Mouse (Mus musculus) bone marrow macrophage, adult 2 months (primary cell): ENCODE measurements around the gene Galc. TPM values are rescaled to one million over a fixed set of nuclear protein-coding genes. Genes with fewer than 3 reads are reported as not detected.
A peak's percentile ranks its signal among the peaks of the same experiment; 100 is the strongest.

Source experiments
- H3K27ac ChIP-seq: 2 replicates; pipeline ENCODE4 v1.5.1; 2012; ENCODE audit warnings: low read depth, low read length; ENCODE audit not compliant: insufficient read depth
- H3K4me1 ChIP-seq: 2 replicates; pipeline ENCODE4 v1.6.1; 2012; ENCODE audit warnings: low read length; ENCODE audit not compliant: control insufficient read depth, insufficient read depth
- H3K4me3 ChIP-seq: 2 replicates; pipeline ENCODE4 v1.5.1; 2012; ENCODE audit warnings: mild to moderate bottlenecking, low read length, moderate library complexity; ENCODE audit not compliant: insufficient read depth
- CTCF ChIP-seq: IDR thresholded peaks from 2 replicates; pipeline ENCODE4 v1.5.1; 2012; ENCODE audit warnings: low read depth, mild to moderate bottlenecking, low read length, moderate library complexity
- POLR2A ChIP-seq: IDR thresholded peaks from 2 replicates; pipeline ENCODE4 v1.6.1; 2012; ENCODE audit warnings: mild to moderate bottlenecking, low read depth, low read length, borderline replicate concordance
- polyA plus RNA-seq: library from polyadenylated mRNA; stranded (reverse); fragments of >200 nt; gene quantifications from 2 replicates; pipeline ENCODE4 v1.2.4, GENCODE M21; 2012; ENCODE audit not compliant: missing spikeins, insufficient read depth, insufficient read length

The Galc gene
- polyA plus RNA-seq, 1 experiment = 99.3 TPM

DNA sequence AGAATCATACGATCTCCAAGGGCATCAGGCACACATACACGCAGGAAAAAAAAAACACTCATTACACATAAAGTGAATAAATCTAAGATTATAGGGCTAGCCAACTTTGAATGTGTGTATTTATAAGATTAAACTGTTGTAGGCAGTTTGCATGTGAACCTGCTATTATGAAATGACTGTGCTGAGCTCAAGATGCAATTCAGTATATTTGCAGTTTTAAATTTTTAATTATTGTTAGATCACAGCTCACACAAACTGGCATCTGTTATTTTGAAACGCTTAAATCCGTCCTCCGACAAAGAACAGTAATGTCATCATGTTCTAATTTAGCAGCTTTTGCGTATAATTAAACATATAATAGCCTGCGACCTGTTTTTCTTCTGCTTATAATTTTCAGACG is 21.7 kb upstream of the Galc start:
- Histone ChIP-seq H3K4me3 (no peak overlapping the region), H3K27ac (no peak overlapping the region)
- TF ChIP-seq CTCF (no peak), POLR2A (no peak)

DNA sequence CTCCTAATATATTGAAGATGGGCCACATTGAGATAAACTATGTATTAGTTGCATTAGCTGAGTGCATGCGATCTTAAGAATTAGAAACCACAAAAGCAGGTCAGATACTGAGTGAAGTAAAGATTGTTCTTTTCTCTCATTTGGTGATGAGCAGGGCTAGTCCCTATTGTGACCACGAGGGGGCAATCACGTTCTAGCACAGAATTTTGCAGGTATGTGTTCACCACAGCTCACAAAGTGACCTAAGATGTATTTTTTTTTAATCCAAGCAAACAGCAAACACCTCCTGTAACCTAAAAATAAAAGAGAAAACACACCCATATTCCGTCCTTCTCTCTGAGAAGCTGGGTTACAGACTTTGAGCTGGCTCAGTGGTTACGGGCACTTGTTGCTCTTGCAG is 21.3 kb upstream of the Galc start:
- Histone ChIP-seq H3K4me1 (peaks cover 38% of the 10 kb centered on the region), H3K27ac (no peak overlapping the region), H3K4me3 (no peak overlapping the region)
- no peak for TF ChIP-seq POLR2A

More for the DNA sequence above, 21.7 kb upstream of the Galc start:
- H3K4me1 ChIP-seq = peaks cover 38% of the 10 kb centered on the region

DNA sequence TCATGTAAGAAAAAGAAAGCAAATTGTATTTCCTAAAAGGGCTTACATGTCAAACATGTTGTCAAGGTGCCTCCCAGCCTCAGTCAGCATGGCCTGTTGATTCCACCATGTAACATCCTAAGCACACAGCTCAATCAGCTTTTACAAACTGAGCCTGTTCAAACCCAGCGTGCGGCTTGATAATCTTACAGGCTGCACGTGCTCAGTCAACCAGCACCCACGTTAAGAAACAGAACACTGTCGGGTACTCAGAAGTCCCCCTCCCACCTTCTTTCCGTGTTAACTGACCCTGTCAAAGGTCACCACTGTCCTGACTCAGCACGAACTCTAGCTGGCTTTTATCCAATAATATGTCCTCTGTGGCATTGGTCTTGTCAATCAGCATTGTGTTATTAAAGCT is 13.2 kb upstream of the Galc start:
- H3K4me3 ChIP-seq = no peak overlapping the region
- H3K27ac ChIP-seq = no peak overlapping the region
- TF ChIP-seq CTCF = no peak
- TF ChIP-seq POLR2A = no peak
- peaks cover 27% of the 10 kb centered on the region for H3K4me1 ChIP-seq

GRCm38 (mm10) chr12:98270810-98271566 is 11.7 kb upstream of the Galc start:
- Histone ChIP-seq H3K4me3 (peak overlapping the region; percentile 90), H3K27ac (peak overlapping the region; percentile 69), H3K4me1 (peaks cover 34% of the 10 kb centered on the region)
- TF ChIP-seq CTCF (no peak), POLR2A (no peak)

- H3K4me1 ChIP-seq = peaks cover 36% of the 10 kb centered on the region
- H3K27ac ChIP-seq = peak overlapping the region; percentile 69
- H3K4me3 ChIP-seq = peak overlapping the region; percentile 90
- no peak for TF ChIP-seq CTCF
- no peak for TF ChIP-seq POLR2A
Observed at GRCm38 (mm10) chr12:98269791-98270745, 10.8 kb upstream of the Galc start.

GRCm38 (mm10) chr12:98268441-98269369 is 9.4 kb upstream of the Galc start, which contains the start of gene Gpr65:
TSS of gene Gpr65 (plus strand) at chr12:98268635.
- peak within 1 kb of the TSS; percentile 89 for H3K27ac ChIP-seq
- no peak for TF ChIP-seq CTCF
- TF ChIP-seq POLR2A = no peak
- peak within 1 kb of the TSS; percentile 90 for H3K4me3 ChIP-seq
- H3K4me1 ChIP-seq = peaks cover 45% of the 10 kb centered on the region

- peak overlapping the region; percentile 95 for H3K27ac ChIP-seq
- H3K4me3 ChIP-seq = peak overlapping the region; percentile 32
- peaks cover 39% of the 10 kb centered on the region for H3K4me1 ChIP-seq
- TF ChIP-seq POLR2A (no peak), CTCF (0 out of 2 replicates have a peak, but pooled peaks have one; percentile 5)
Observed at GRCm38 (mm10) chr12:98265697-98266096, 6.4 kb upstream of the Galc start.

DNA sequence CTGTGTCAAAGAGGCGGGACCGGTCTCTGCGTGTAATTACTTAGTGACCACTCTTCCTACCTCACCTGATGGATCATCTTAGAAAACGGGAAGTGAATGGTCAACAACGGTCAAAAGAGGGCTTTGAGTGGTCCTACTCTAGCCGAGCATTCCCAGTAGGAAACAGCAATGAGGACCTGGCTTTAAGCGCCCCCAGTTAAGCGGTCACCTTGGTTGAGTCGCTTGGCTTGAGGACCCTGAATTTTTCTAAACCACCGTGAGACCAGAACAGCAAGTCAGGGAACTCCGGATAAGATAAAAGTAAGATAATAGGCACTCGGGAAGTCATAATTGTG is 226 bp upstream of the Galc start:
- H3K27ac ChIP-seq = peak overlapping the region; percentile 73
- peaks cover 48% of the 10 kb centered on the region for H3K4me1 ChIP-seq
- TF ChIP-seq CTCF (no peak), POLR2A (no peak)
- H3K4me3 ChIP-seq = peak overlapping the region; percentile 93

- Histone ChIP-seq H3K27ac (peak overlapping the region; percentile 96), H3K4me1 (peaks cover 48% of the 10 kb centered on the region), H3K4me3 (peak overlapping the region; percentile 93)
- TF ChIP-seq CTCF = no peak
- TF ChIP-seq POLR2A = no peak
Observed at GRCm38 (mm10) chr12:98258371-98258844, 851 bp downstream of the Galc start.
